Mouse (Mus musculus) lung, postnatal 0 days (tissue): ENCODE measurements at regions not wholly inside any gene's neighbourhood (a gene's known extent, or its start where the extent isn't known, plus 50 kb on each side); places are given as distances from the start of the nearest gene placed in this dataset.

Source experiments
- CTCF ChIP-seq: IDR thresholded peaks from 2 replicates; pipeline ENCODE4 v1.5.1; 2016; ENCODE audit warnings: antibody characterized with exemption, mild to moderate bottlenecking
- EP300 ChIP-seq: IDR thresholded peaks from 2 replicates; pipeline ENCODE4 v1.6.1; 2016; ENCODE audit warnings: antibody characterized with exemption, mild to moderate bottlenecking, control low read depth

GRCm38 (mm10) chr8:29279276-29279675 is 1831.8 kb downstream of the Poteg start:
- TF ChIP-seq CTCF, result no peak
- no peak for TF ChIP-seq EP300
